Mouse (Mus musculus) liver, adult 2 months (tissue): Measurements from ENCODE around the gene Bcl2l15.

Experiments used
- CTCF ChIP-seq: fragments of 200-500 bp; IDR thresholded peaks from 2 replicates; pipeline ENCODE4 v1.5.1; 2011; ENCODE audit warnings: low read depth, low read length, control low read depth
- POLR2A ChIP-seq: fragments of 200-500 bp; IDR thresholded peaks from 2 replicates; pipeline ENCODE4 v1.6.1; 2011; ENCODE audit warnings: low read length, control low read depth; ENCODE audit not compliant: insufficient read depth; ENCODE audit errors: extremely low read depth

DNA sequence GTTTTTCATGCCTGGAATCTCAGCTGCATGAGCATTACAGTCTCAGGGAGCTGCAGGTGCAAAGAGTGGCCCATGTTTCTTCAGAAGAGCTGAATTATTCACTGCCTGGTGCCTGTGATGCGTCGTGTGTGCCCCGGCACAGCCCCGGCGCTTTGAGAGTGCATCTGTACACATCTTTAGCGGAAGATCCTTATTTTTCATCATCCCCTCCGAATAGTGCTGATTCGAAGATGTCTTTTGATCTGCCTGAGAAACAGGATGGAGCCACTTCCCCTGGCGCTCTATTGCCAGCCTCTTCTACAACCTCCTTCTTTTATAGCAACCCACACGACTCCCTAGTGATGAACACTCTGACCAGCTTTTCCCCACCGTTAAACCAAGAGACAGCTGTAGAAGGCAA, 53.5 kb downstream of the Bcl2l15 start:
- TF ChIP-seq CTCF (no peak), POLR2A (no peak)
